Mouse (Mus musculus): Measurements from ENCODE around the gene Banf2. TPM values are rescaled to one million over a fixed set of nuclear protein-coding genes. Genes with fewer than 3 reads are reported as not detected.

Banf2 gene
- polyA plus RNA-seq, 1 experiment from 2014 or later = not detected

GRCm38 (mm10) chr2:144122068-144122467, 89.2 kb downstream of the Banf2 start:
- WGBS = 94% methylated on average over 16 of the region's 16 CpGs

More at GRCm38 (mm10) chr2:144122068-144122467, 89.2 kb downstream of the Banf2 start:
- Histone ChIP-seq H3K4me1 (replicated peaks; ENCODE audit: control insufficient read depth, insufficient read depth, low read length) (no peaks in the 10 kb centered on the region), H3K27me3 (replicated peaks; ENCODE audit: control insufficient read depth, insufficient read depth, low read length) (no peaks in the 10 kb centered on the region), H3K27ac (ENCODE audit: low read depth) (no peak overlapping the region), H3K4me3 (ENCODE audit: low read depth, low read length) (no peak overlapping the region), H3K9me3 (ENCODE audit: control insufficient read depth, low read length) (no peaks in the 10 kb centered on the region), H3K9ac (ENCODE audit: low read length) (no peak overlapping the region), H3K36me3 (ENCODE audit: control insufficient read depth, insufficient read depth, low read length) (no peaks in the 10 kb centered on the region), H3K4me2 (ENCODE audit: low read length) (no peak overlapping the region)
- no peak for DNase-seq (ENCODE audit: low spot score)
- no peak for ATAC-seq (replicated peaks; ENCODE audit: low FRiP score, low TSS enrichment, low read depth)

Other genes starting within 250 kb of the Banf2 start
- 1.6 and 2.3 TPM in 2 replicates for gene Bfsp1, start 169.9 kb upstream of the Banf2 start, polyA plus RNA-seq (2014; fragmentation: Nextera tagmentation; extraction: Ambion mirVana)
- 684 and 706 TPM in 2 replicates for gene Dstn, start 117.7 kb upstream of the Banf2 start, polyA plus RNA-seq (2014; fragmentation: Nextera tagmentation; extraction: Ambion mirVana)
- gene Rrbp1, start 21.8 kb upstream of the Banf2 start, polyA plus RNA-seq (2014; fragmentation: Nextera tagmentation; extraction: Ambion mirVana) = 104 and 109 TPM in 2 replicates
- 21.1 and 22.9 TPM in 2 replicates for gene Mgme1, start 237.6 kb downstream of the Banf2 start, polyA plus RNA-seq (2014; fragmentation: Nextera tagmentation; extraction: Ambion mirVana)
- 134 and 139 TPM in 2 replicates for gene Snx5, start 237.8 kb downstream of the Banf2 start, polyA plus RNA-seq (2014; fragmentation: Nextera tagmentation; extraction: Ambion mirVana)

Measured in intestine, embryonic 14.5 days (tissue).